Mouse (Mus musculus) v-Abl transformed pro-B cells (cell line): Measurements from ENCODE around the gene Hsf4.

Experiments used
- in situ Hi-C, 2 experiments: fragments of 400-800 bp; cut with MboI; formaldehyde crosslinking; loops; one replicate each; pipeline ENCODE4 v1.15.1; 2025; ENCODE audit not compliant: unreplicated experiment in 2 of 2

Hsf4 gene

DNA sequence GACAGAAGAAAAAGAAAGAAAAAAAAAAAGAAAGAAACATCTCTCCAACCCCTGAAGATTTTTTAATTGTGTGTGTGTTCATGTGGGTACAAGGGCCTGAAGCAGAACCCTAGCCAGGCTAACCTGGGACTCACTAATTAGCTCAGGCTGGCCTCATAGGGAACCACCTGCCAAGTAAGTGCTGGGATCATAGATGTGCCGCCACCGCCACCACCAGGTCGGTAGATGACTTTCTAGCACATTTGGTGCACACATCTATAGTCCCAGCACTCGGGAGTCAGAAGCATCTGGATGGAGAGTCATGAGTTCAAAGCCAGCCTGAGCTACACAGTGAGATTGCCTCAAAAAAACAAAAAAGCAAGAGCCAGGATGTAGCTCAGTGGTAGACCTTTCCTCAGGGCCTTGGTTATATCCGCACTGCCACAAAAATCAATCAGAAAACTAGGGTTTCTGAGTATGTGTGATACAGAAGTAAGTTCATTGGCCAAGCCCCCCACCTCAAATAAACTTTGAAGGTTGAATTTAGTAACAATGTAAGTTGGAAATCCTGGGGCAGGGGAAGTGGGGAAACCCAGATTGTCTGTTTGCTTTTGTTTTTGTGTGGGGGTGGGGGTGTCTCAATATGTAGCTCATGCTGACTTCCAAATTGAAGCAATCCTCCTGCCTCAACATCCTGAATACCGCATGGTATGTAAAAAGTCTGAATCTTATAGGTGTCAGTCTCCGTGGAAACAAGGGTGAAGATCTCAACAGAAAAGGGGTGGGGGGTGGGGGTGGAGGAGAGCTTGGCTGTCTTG, 12.1 kb upstream of the Hsf4 start:
- in situ Hi-C loops: no loop called here

DNA sequence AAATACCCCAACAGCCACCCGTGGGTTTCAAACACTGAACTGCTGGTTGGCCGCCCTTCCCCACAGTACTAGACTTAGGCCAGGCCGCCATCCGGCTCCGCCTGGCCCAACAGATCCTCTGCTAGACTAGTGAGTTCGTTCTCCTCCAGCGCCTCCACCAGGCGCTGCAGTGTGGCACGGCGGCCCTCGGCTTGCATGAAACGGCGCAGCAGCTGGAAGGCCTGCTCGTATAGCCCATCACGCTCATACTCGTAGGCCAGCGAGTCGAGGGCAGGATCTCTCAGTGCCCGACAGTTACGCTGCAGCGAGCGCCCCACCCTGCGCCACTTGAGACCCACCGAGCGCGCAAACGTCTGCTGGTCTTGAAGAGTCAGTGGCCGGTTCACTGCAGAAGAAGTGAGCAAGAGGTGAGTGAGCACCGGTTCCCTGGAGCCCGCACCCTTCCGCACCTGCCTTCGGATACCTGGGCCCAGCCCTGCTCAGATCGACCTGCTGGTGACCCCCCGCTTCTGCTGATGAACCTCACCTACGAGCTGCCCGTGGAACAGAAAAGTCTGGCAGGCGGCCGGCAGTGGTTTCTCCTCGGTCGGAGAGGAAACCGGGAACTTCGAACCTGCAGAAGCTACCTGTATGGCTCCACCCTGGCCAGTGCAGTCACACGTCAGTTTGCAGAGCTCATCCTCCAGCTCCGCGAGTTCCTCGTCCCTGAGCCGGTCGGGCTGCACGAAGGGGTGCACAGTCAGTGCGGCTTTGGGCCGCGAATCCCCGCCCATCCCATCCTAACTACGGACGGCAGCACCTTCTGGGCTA, 10.5 kb upstream of the Hsf4 start:
- in situ Hi-C loops: no loop called here

DNA sequence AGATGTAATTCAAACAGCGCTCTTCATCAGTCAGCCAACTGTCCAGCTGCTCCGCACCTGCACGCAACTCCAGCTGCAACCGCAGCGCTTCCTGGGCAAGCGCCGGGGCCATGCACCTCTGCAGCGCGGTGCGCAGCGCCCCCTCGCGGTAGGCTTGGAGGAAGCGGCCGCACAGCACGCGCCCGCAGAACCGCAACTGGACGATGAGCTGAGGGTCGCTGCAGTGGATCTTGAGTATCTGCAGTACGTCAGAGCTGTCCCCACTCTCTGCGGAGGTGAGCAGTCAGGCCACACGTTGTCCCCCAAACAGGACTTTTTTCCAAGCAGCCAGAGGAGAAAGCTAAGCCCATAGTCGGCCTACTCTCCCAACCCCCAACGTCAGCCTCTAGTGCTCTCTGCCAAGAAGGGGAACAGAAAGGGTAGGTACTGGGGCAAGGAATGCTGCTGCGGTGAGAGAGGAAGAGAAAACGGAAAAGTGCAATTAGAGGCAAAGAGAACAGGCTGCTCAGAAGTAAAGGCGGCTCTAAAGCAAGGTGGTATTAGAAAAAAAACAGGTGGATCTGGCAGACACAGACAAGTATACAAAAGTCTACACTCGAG, 9.8 kb upstream of the Hsf4 start:
- in situ Hi-C loops: loop anchor here in 1 of 2 experiments (10.0 kb wide), 1 partner anchor 95 kb away; no protein-coding TSS in a partner anchor

DNA sequence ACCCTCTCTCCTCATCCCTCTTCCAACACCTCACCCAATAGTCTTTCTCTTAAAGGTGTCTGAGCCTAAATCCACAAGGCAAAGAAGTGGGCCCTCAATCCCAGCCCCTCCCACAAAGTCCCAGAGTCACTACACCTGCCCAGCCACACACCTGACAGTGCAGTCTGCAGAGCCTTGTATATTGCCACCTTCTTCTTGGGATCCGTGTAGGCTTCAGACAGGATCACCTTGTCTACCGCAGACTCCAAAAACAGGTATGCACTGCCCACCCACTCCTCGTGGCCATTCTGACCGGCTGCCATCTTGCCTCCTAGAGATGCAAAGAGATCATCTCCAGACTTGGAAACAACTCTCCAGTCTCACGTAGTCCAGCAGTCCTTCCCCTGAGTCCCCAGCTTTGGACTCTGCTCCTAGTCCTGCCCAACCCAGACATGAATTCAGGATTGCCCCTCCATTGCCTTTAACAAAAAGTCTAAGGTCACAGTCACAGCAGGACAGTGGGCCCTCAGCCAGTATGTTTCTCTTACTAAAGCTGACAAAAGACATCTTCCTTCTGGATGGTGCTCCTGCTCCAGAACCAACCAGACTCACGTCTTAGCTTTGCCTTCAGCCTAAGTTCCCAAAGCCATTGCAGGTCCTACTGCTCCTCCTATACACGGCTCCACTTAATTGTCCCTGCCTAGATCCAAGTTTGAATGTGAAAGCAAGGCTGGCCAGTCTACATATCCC, 9.1 kb upstream of the Hsf4 start:
- in situ Hi-C loops: loop anchor here in 1 of 2 experiments (10.0 kb wide), 1 partner anchor 96 kb away; no protein-coding TSS in a partner anchor

DNA sequence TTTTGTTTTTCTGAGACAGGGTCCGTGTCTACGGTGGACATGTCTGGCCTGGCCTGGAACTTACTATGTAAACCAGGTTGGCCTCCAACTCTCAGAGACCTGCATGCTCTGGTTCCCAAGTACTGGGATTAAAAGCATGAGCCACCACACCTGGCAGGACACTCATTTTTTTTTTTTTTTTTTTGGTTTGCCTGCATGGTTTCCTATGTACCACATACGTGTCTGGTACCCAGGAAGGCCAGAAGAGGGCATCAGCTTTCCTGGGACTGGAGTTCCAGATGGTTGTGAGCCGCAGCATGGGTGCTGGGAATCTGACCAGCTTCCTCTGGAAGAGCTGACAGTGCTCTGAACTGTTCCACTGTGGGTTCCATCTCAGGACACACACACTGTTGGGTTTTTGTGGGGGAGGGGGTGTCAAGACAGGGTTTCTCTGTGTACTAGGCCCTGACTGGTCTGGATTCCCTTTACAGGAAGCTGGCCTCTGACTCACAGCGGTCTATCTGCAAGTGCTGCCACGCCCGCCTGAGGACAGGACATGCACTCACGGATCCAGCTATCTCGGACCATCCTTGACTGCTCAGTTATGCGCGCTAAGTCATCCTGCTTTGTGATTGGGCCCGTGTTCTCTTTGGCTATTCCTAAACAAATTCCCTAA, 8.1 kb upstream of the Hsf4 start:
- in situ Hi-C loops: loop anchor here in 1 of 2 experiments (10.0 kb wide), 1 partner anchor 97 kb away; no protein-coding TSS in a partner anchor

DNA sequence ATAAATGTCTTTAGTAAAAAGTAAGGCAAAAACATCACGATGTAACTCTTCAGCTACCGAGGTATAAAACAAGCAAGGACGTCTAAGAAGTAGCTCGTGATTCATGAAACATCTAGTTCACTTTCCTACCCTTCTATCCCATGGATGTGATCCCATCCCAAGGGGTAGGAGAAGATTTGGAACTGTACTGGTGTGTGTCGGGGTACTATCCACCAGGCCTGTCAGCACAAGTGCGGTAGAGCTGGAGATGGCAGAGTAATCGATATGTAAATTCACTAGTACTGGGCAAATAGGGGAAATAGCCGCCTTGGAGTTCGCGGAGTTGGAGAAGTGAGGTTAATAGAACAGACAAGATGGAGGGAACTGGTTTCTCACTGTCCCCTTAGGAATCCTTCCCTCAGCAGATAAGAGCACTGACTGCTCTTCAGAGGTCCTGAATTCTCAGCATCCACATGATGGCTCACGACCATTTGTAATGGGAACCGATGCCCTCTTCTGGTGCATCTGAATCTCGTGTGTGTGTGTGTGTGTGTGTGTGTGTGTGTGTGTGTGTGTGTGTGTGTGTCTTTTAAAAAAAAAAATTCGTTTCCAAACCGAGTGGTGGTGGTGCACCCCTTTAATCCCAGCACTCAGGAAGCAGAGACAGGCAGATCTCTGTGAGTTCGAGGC, 6.2 kb upstream of the Hsf4 start:
- in situ Hi-C loops: loop anchor here in 1 of 2 experiments (10.0 kb wide), 1 partner anchor 99 kb away; no protein-coding TSS in a partner anchor

DNA sequence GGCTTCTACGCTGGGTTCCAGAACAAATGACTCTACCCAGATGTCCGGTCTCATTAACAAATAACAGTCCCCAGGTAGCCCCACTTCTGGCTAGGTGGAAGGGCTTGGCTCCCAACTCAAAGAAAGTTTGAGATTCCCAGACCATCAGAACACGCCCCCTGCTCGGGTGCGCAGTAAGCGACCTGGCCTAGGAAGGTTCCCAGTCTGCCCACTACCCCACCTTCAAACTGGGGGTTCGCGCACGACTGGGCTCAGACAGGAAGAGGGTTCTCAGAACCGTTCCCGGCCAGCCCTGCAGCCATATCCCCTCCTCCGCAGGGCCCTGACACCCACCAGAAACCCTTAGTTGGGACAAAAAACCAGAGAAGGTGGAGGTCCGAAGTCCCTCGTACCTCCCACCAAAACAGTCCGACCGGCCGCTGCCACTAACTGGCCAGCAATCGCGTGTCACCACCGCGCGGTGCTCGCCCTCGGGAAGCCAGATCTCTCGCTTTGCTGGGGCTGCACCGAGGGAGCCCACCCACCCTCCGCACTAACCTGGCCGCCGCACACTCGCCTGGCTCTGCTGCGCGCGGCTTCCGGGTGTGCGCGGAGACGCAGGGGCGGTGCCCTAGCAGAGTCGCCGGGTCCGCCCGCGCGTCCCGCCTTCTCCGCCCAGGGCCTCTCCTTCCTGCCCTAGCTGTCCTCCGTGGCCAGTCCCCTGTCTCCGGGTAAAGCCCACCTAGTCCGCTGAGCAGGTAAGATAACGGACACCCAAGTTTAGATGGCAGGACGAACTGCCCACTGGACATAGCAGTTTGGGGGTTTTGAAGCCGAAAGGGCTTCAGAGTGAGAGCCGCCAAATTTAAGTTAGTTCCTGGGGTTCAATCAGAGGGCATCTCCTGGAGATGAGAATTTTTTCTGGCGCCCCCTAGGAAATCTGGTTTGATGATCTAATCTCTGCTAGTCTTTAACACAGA, 5.3 kb upstream of the Hsf4 start, which contains the start of the genes Tradd and Fbxl8:
Gene Tradd (minus strand): TSS at position 586 of the 959 bp plus-strand sequence.
Gene Fbxl8 (plus strand): TSS at position 625 of the 959 bp plus-strand sequence.
- in situ Hi-C loops: loop anchor here in 1 of 2 experiments (10.0 kb wide), 1 partner anchor 100 kb away; no protein-coding TSS in a partner anchor

DNA sequence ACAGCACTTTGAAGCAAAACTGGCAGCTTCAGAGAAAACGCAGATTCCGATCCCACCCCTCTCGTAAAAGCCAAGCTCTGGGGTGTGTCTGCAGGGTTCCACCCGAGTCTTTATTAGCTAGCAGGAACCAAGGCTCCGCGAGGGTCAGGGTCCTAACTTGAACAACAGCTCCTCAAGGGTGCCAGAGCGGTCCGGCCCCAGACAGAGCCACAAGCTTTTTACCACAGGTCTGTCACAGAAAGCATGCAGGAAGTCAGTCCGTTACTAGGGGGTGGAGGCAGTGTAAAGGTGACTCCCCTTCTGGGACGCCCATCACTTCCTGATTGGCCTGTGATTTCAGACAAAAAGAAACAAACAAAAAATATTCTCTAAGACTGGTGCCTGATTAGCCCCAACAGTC, 4.5 kb upstream of the Hsf4 start:
- in situ Hi-C loops: loop anchor here in 1 of 2 experiments (10.0 kb wide), 1 partner anchor 100 kb away; no protein-coding TSS in a partner anchor

DNA sequence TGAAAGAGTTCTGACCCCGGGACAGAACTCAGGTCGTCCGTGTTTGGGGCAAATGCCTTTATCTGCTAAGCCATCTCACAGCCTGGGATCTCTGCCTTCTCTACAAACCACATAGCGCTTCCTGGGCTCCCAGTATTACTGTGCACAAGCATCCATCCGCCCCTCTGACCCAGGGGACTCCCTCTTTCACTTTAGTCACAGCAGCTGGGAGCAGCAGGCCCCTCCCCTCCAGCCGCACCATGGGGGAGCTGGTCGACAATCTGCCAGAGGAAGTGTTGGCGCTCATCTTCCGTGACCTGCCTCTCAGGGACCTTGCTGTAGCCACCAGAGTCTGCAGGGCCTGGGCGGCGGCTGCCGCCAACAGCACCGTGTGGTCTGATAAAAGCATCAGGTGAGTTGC, 2.8 kb upstream of the Hsf4 start:
- in situ Hi-C loops: loop anchor here in 1 of 2 experiments (10.0 kb wide), 1 partner anchor 102 kb away; no protein-coding TSS in a partner anchor

DNA sequence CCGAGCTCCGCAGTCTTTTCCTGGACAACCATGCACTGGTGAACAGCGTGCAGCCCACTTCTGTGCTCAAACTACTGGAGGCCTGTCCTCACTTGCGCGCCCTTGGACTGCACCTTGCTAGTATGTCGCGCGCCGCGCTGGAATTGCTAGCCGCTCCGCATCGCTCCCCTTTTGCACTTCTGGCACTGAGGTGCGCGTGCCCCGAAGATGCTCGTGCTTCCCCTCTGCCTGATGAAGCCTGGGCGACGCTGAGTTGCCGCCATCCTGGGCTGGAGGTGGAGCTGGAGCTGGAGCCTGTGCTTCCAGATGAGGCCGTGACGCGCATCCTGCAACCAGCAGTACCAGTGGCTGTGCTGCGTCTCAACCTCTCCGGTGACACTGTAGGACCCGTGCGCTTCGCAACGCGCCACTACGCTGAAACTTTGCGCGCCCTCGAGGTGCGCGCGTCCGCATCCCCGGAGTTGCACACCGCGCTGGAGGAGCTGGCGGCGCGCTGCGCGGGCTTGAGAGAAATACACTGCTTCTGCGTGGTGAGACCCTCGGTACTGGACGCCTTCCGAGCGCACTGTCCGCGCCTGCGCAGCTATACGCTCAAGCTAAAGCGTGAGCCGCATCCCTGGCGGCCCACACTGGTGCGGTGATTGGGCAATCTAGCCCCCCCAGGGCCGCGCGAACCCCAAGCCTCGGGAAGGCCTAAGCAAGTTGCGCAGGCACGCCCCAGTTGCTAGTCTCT, 1.1 kb upstream of the Hsf4 start:
- in situ Hi-C loops: loop anchor here in 1 of 2 experiments (10.0 kb wide), 1 partner anchor 104 kb away; no protein-coding TSS in a partner anchor

DNA sequence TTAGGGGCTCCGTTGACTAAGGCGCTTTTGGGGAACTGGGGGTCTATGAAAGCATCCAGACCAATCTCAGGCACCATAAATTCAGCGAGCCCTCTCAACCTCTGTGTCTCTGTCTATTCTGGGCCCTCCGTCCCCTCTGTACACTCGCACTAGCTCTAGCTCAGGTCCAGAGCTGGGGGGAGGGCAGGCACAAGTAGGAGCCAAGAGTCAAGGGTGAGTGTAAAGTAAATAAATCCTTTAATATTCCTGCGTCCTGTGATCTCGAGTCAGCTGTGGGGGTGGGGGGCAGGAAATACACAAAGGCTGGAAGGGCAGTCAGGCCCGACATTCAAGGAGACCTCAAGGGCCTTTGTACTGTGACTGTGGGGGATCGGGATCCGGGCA, 534 bp upstream of the Hsf4 start:
- in situ Hi-C loops: loop anchor here in 1 of 2 experiments (10.0 kb wide), 1 partner anchor 104 kb away; no protein-coding TSS in a partner anchor

DNA sequence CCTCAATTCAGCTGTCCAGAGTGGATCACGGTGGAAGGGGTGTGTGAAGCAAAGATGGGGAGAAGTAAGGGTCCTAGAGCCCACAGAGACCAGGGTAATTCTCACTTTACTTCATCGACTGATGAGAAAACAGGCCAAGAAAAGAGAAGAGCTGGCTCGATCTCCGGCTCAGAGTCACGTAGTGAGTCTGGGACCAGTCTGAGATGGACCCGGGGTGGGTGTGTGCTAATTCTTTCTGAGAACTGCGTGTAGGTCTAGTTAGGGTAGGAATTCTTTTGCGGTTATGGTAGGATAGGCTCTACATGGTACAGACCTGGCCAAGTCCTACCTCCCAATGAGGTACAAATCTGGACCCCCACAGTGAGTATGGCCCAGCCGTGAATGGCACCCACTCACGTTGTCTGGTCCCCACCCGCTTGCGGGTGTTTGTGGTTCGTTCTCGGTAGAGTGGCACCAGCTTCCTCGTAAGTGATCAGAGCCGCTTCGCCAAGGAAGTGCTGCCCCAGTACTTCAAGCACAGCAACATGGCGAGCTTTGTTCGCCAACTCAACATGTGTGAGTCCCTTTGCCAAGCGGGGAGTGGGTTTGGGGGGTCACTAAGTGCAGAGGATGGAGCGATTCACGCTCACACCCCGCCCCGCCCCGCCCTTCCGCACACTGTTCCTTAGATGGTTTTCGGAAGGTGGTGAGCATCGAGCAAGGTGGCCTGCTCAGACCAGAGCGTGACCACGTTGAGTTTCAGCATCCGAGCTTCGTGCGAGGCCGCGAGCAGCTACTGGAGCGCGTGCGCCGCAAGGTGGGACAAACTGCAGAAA, 707 bp downstream of the Hsf4 start:
- in situ Hi-C loops: no loop called here

DNA sequence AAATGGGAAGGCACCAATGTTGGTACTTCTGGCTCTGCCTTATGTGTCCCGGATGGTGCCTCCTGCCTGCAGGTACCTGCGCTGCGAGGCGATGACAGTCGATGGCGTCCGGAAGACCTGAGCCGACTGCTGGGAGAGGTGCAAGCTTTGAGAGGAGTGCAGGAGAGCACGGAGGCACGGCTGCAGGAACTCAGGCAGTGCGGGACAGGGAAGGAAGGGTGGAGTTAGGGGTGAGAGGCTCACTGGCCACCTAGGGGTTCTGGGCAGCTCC, 1.2 kb downstream of the Hsf4 start:
- in situ Hi-C loops: no loop called here

DNA sequence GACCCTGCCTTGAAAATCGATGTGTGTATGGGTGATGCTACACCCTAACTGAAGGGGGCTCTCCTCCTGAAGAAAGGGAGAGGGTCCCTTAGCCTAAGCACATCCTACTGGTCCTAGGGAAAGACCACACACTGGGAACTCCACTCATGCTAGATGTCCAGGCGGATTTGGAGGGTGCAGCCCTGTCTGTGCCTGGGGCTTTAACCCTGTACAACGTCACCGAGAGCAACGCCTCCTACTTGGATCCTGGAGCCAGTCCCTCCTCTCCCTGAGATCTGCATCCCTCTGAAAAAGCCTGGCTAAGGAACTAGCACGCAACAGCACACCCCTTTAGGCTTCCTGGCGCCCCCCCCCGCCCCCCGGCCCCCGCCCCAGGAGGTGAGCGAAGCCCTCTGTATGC, 5.8 kb downstream of the Hsf4 start:
- in situ Hi-C loops: no loop called here

DNA sequence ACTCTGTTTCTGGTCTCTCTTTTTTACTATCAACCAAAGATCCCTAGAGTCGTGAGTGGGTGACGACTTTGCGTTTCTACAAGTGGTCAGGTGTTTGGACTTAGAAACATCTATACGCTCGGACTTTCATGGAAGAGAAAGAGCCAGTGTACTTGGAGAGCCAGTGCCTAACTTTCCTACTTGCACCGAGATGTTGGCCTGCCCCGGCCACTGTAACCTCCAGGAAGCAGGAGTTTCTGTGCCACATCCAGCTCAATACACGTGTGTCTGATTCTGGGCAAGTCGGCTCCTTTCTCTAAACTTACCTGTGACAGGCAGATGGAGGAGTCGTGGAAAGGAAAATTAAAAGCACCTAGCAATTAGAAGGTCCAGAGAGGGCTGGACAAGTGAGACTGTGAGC, 6.2 kb downstream of the Hsf4 start, which contains the start of gene Nol3:
Gene Nol3 (plus strand): TSS at position 301 of the 400 bp plus-strand sequence.
- in situ Hi-C loops: no loop called here
